Mouse (Mus musculus) large intestine, adult 2 months (tissue): Measurements from ENCODE around the gene Fam13c. TPM values are rescaled to one million over a fixed set of nuclear protein-coding genes. Genes with fewer than 3 reads are reported as not detected.

Source experiments
- DNase-seq: peaks from one replicate; pipeline ENCODE4 v3.0.0-alpha.2; 2012; ENCODE audit warnings: low read depth, low spot score
- WGBS: fragments of 180-500 bp; shearing (Covaris S2); methylation state at CpG from one replicate; pipeline ENCODE4 v1.1.7; 2018; 5-methylcytosine and 5-hydroxymethylcytosine counted together
- polyA plus RNA-seq: library from polyadenylated mRNA; depleted of rRNA; stranded (reverse); fragments of >200 nt; gene quantifications from 2 replicates; pipeline ENCODE4 v1.2.3, GENCODE M21; 2012

Gene Fam13c
- polyA plus RNA-seq, 1 experiment, result 0.64 TPM

- 54% methylated on average over 9 of the region's 9 CpGs for WGBS
- DNase-seq, result no peak
These were observed 74.6 kb downstream of the Fam13c start for GRCm38 (mm10) chr10:70514848-70515247.

DNA sequence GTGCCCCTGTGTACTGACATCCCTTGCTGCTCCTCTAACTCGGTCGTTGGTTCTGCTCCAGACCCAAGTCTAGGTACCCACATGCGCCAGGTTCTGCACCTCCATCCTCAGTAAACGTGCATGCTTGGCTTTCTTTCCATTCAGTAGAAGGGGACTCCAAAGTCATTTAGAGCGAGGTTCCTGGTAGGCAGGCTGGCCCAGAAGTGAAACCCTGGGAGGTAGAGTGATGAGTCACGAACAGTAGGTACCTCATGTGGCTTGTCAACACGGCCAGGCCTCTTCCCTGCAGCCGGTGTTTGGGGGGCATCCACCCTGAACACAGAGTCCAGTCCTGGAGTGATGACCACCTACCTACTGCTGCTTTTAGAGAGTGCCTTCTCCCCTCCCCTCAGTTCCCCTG is 76.4 kb downstream of the Fam13c start:
- WGBS, result 84% methylated on average over 8 of the region's 8 CpGs

GRCm38 (mm10) chr10:70519640-70520099 is 79.4 kb downstream of the Fam13c start:
- WGBS, result 28% methylated on average over 14 of the region's 14 CpGs
- no peak for DNase-seq

More for the DNA sequence above, 76.4 kb downstream of the Fam13c start:
- no peak for DNase-seq

GRCm38 (mm10) chr10:70520143-70521131 is 80.2 kb downstream of the Fam13c start:
- no peak for DNase-seq
- 4% methylated on average over 38 of the region's 38 CpGs for WGBS

DNA sequence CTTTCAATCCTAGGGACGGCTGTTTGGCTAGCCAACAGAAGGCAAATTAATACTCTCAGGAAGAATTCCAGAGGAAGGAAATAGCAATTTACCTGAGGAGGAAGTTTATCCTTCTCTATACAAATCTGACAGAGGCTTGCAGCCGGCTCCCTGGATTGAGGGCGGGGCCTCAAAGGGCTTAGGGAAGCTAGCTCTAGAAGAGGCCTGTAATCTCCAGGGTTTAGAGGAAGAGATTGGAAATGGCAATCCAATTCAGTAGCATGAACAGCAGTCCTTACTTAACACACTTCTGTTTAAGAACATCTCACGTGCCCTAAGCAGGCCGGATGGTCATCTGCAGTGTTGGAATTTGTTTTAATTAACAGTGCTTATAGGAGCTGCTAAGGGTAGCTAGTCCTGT is 81.1 kb downstream of the Fam13c start:
- 28% methylated on average over 5 of the region's 5 CpGs for WGBS
- DNase-seq, result no peak

DNA sequence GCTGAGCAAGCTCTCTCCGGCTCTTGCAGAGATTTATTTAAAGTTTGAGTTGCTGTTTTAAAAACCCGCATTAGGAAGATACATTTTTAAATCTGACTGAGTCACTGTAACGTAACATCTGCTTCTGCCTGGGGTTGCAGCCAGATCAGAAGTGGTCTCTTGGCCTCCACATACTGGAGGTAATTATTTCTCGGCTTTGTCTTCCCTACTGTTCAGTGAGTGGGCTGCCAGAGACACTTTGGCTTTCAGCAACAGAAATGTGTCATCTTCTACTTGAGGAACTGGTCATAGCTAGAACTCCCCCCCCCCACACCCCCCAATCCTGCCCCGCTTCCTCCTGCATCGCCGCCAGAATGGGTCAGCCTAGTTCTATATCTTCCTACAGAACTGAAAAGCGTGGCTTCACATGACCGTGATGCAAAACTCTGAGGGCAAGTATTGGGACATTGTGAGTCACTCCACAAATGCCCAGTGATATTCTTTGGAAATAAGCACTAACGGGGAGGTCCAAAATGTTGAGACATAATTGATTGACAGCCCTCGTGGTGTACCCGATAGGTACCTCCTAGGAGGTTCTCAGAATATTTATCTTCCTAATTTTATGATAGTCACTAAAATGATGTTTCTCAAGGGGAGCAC is 90.0 kb downstream of the Fam13c start:
- DNase-seq, result no peak
- 78% methylated on average over 12 of the region's 12 CpGs for WGBS

DNA sequence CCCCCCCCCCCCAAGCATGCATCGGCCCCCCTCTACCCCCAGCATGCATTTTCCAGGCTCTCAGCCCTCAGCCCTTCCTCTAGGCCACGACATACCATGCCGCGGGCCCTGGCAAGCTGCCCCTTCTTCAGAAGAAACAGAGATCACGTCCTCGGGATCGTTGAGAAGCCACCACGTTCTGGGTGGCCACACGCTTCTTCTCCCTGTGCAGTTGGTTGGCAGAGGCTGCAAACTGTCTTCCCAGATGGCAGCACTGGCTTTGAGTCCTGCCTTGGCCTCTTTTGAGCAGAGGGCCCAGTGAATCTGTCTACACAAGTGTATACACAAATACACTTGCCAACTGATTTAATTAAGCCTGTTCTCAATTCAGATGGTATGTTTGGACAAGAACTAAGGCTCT is 92.0 kb downstream of the Fam13c start:
- 82% methylated on average over 9 of the region's 9 CpGs for WGBS
- no peak for DNase-seq

- WGBS, result 84% methylated on average over 8 of the region's 8 CpGs
- DNase-seq, result no peak
These were observed 93.1 kb downstream of the Fam13c start for GRCm38 (mm10) chr10:70533301-70533781.

- DNase-seq, result no peak
- 88% methylated on average over 12 of the region's 12 CpGs for WGBS
These were observed 93.7 kb downstream of the Fam13c start for GRCm38 (mm10) chr10:70533986-70534385.

- 94% methylated on average over 10 of the region's 10 CpGs for WGBS
- DNase-seq, result no peak
These were observed 94.3 kb downstream of the Fam13c start for GRCm38 (mm10) chr10:70534571-70534970.

DNA sequence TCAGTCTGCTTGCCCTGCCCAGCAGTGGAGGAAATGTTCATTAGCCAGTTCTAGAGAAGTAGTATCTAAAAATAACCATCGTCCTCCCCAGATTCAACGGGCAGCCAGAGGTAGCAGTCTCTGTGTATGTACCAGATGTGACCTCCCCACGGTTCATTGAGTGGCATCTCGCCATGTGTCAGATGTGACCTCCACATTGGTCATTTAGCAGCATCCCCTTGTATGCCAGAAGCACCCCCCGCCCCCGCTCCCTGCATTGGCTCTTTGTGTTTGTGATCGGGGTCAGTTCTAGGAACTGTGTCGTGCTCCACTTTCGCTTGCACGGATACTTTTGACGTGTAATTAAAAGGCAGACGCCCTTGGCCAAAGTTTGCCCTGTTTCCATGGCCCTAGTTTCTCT is 95.1 kb downstream of the Fam13c start:
- 86% methylated on average over 12 of the region's 12 CpGs for WGBS
- DNase-seq, result no peak

GRCm38 (mm10) chr10:70537694-70538093 is 97.4 kb downstream of the Fam13c start:
- 84% methylated on average over 10 of the region's 10 CpGs for WGBS
- no peak for DNase-seq

GRCm38 (mm10) chr10:70539251-70539650 is 99.0 kb downstream of the Fam13c start:
- WGBS, result 93% methylated on average over 9 of the region's 9 CpGs
- no peak for DNase-seq

DNA sequence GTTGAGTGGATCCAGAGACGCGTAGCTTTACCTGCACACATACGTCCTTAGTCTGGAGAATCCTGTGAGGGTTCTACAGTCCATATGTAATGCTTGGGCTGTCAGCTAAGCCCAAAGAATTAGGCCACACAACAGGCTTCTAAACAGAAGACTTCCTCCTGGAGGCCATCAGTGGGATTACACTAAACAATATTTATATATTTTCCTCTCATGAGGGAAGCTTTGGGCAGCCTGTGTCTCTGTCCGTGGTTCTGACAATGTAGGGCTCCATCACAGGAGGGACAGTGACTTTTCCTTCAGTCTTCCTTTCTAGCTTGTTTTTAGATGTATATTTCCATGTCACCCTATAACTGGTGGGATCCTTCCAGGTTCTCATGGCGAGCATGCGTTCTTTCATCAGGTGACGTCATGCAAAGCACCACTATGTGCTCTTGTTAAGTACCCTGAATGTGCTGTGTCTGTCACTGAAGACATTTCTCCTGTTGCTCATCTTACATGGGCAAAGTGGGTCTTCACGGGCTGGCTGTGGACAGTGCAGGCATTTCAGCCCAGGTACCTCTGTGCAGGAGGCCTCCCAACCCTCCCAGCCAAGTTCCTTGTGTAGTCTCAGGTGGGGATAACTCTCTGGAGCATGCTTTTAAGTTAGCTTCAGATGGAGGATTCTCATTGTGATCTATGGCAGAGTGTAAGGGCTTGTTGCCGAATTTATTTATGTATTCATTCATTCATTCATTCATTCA is 100.3 kb downstream of the Fam13c start:
- no peak for DNase-seq
- WGBS, result 85% methylated on average over 9 of the region's 9 CpGs

DNA sequence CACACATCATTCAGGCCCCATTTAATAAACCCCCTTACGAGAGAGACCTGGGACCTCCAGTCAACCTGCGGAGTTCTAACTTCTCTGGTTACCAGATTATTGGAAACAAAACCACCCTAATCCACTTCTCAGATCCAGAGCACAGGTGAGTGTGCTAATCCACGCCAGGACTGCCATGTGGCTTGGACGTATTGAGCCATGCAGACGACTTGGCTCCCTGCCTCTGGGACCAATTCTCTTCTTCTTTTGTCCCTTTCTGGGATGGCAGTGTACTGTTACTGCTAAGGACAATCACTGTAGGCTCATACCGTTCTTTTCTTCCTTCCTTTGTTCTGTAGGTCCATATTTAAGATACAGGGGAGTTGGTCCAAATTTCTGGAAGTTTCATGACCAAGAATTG is 102.6 kb downstream of the Fam13c start:
- 88% methylated on average over 6 of the region's 6 CpGs for WGBS
- no peak for DNase-seq

DNA sequence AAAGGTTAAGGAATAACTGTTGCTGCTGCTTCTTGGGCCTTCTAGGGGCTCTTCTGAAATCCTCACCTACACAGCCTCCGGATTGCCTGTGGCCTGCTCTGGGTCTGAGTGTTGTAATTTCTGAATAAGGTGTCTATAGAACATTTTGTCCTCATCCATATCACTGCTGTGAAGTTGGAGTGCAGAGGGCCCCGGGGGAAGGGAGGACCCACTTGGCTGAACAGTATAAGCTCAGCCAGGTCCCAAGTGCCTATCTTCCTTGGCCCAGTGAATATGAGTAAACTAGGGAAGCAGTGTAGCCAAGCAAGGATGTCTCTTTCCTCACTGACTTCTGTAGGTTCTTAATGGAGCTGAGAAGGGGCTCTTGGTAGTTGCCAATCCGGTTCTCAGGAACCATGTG is 112.2 kb downstream of the Fam13c start:
- no peak for DNase-seq
- WGBS, result 90% methylated on average over 3 of the region's 3 CpGs

DNA sequence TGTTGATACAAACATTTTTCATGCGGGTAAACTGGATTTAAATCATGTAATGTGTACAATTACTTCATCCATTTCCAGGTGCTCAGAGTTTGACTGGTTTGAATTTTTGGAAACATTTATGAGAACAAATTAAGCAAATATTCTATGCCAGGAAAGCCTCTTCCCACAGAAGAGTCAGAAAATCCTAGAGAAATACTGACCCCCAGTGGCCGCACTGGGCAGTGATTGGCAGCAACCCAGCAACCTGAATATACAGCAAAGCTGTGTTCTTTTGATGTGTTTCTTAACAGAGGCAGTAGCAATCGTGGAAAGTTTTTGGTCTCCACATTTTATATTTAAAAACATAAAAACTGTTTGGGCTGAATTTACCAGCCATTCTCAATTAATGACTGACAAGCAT is 123.4 kb downstream of the Fam13c start:
- DNase-seq, result no peak
- 19% methylated on average over 3 of the region's 3 CpGs for WGBS

GRCm38 (mm10) chr10:70581556-70582211 is 141.4 kb downstream of the Fam13c start:
- WGBS, result 59% methylated on average over 7 of the region's 7 CpGs
- no peak for DNase-seq

- 69% methylated on average over 1 of the region's 1 CpGs for WGBS
- DNase-seq, result no peak
These were observed 143.9 kb downstream of the Fam13c start for GRCm38 (mm10) chr10:70584171-70584570.
